Mouse (Mus musculus): ENCODE data around the gene S100a2. TPM values are rescaled to one million over a fixed set of nuclear protein-coding genes. Genes with fewer than 3 reads are reported as not detected.
A peak's percentile ranks its signal among the peaks of the same experiment; 100 is the strongest.

The S100a2 gene
- total and polyA plus RNA-seq, 3 experiments = not detected

- Histone ChIP-seq H3K4me3 (ENCODE audit: control insufficient read depth in 1 of 2, insufficient read depth in 1 of 2, low read depth in 2 of 2, low read length in 2 of 2) (no peak overlapping the region), H3K36me3 (ENCODE audit: control insufficient read depth in 1 of 2, insufficient read depth in 2 of 2, low read length in 2 of 2) (no peaks in the 10 kb centered on the region), H3K4me1 (ENCODE audit: control insufficient read depth in 1 of 2, insufficient read depth in 2 of 2, low read length in 2 of 2) (no peaks in the 10 kb centered on the region), H3K9ac (ENCODE audit: control insufficient read depth, low read depth, low read length, poor library complexity, severe bottlenecking) (no peak overlapping the region), H3K27me3 (ENCODE audit: control insufficient read depth in 1 of 2, insufficient read depth in 2 of 2, low read length in 2 of 2) (peaks cover 0 to 1% of the 10 kb centered on the region in 2 experiments; a peak in 1 of 4 replicates), H3K9me3 (replicated peaks; ENCODE audit: insufficient read depth, low read length) (no peaks in the 10 kb centered on the region; the same call in 1 of the 2 replicates), H3K27ac (ENCODE audit: control insufficient read depth, low read depth, low read length) (no peak overlapping the region), H3K79me2 (ENCODE audit: control insufficient read depth, insufficient read depth, low read length, poor library complexity) (no peaks in the 10 kb centered on the region)
- DNase-seq (ENCODE audit: low read depth, low spot score) = no peak
- no peak for TF ChIP-seq EP300 (IDR thresholded peaks at IDR 0.05; ENCODE audit: low read depth in 1 of 2, low read length in 2 of 2)
- TF ChIP-seq USF1 (IDR thresholded peaks at IDR 0.05; ENCODE audit: low read depth, low read length) = peak; percentile 31; the same call in 1 of the 2 replicates
- TF ChIP-seq MAX (IDR thresholded peaks at IDR 0.05; ENCODE audit: low read length) = 0 out of 2 replicates have a peak, but pooled peaks have one; percentile 32
Observed at GRCm38 (mm10) chr3:90594466-90594865, 4.4 kb downstream of the S100a2 start.

GRCm38 (mm10) chr3:90595556-90595955, 5.5 kb downstream of the S100a2 start:
- no peaks in the 10 kb centered on the region for H3K4me1 ChIP-seq (ENCODE audit: control insufficient read depth in 1 of 2, insufficient read depth in 2 of 2, low read length in 2 of 2)

GRCm38 (mm10) chr3:90596810-90597209, 6.8 kb downstream of the S100a2 start:
- Histone ChIP-seq H3K27me3 (ENCODE audit: control insufficient read depth in 1 of 2, insufficient read depth in 2 of 2, low read length in 2 of 2) (peaks cover 0 to 1% of the 10 kb centered on the region in 2 experiments; a peak in 1 of 4 replicates), H3K9me3 (replicated peaks; ENCODE audit: insufficient read depth, low read length) (no peaks in the 10 kb centered on the region; the same call in 1 of the 2 replicates), H3K79me2 (ENCODE audit: control insufficient read depth, insufficient read depth, low read length, poor library complexity) (no peaks in the 10 kb centered on the region), H3K4me3 (ENCODE audit: control insufficient read depth in 1 of 2, insufficient read depth in 1 of 2, low read depth in 2 of 2, low read length in 2 of 2) (no peak overlapping the region), H3K4me1 (ENCODE audit: control insufficient read depth in 1 of 2, insufficient read depth in 2 of 2, low read length in 2 of 2) (no peaks in the 10 kb centered on the region), H3K27ac (ENCODE audit: control insufficient read depth, low read depth, low read length) (no peak overlapping the region), H3K36me3 (ENCODE audit: control insufficient read depth in 1 of 2, insufficient read depth in 2 of 2, low read length in 2 of 2) (no peaks in the 10 kb centered on the region), H3K9ac (ENCODE audit: control insufficient read depth, low read depth, low read length, poor library complexity, severe bottlenecking) (no peak overlapping the region)
- no peak for DNase-seq (ENCODE audit: low read depth, low spot score)
- TF ChIP-seq MYB (IDR thresholded peaks at IDR 0.05; ENCODE audit: low read depth, low read length) = no peak

More at GRCm38 (mm10) chr3:90595556-90595955, 5.5 kb downstream of the S100a2 start:
- Histone ChIP-seq H3K4me3 (ENCODE audit: control insufficient read depth in 1 of 2, insufficient read depth in 1 of 2, low read depth in 2 of 2, low read length in 2 of 2) (no peak overlapping the region), H3K79me2 (ENCODE audit: control insufficient read depth, insufficient read depth, low read length, poor library complexity) (no peaks in the 10 kb centered on the region), H3K27me3 (ENCODE audit: control insufficient read depth in 1 of 2, insufficient read depth in 2 of 2, low read length in 2 of 2) (peaks cover 0 to 1% of the 10 kb centered on the region in 2 experiments; a peak in 1 of 4 replicates), H3K9ac (ENCODE audit: control insufficient read depth, low read depth, low read length, poor library complexity, severe bottlenecking) (no peak overlapping the region), H3K27ac (ENCODE audit: control insufficient read depth, low read depth, low read length) (no peak overlapping the region), H3K9me3 (replicated peaks; ENCODE audit: insufficient read depth, low read length) (no peaks in the 10 kb centered on the region; the same call in 1 of the 2 replicates), H3K36me3 (ENCODE audit: control insufficient read depth in 1 of 2, insufficient read depth in 2 of 2, low read length in 2 of 2) (no peaks in the 10 kb centered on the region)
- DNase-seq (ENCODE audit: low read depth, low spot score) = no peak
- no peak for TF ChIP-seq E2F4 (IDR thresholded peaks at IDR 0.05; ENCODE audit: borderline replicate concordance, low read depth, low read length)
- no peak for TF ChIP-seq ZC3H11A (IDR thresholded peaks at IDR 0.05; ENCODE audit: low read depth, low read length)
- no peak for TF ChIP-seq MAZ (IDR thresholded peaks at IDR 0.05; ENCODE audit: low read depth, low read length)
- no peak for TF ChIP-seq POLR2AphosphoS5 (IDR thresholded peaks at IDR 0.05; ENCODE audit: borderline replicate concordance, low read depth, low read length)
- no peak for TF ChIP-seq MEF2A (IDR thresholded peaks at IDR 0.05; ENCODE audit: extremely low read depth, insufficient replicate concordance, low read depth, low read length, poor library complexity, severe bottlenecking)
- no peak for TF ChIP-seq UBTF (IDR thresholded peaks at IDR 0.05; ENCODE audit: borderline replicate concordance, insufficient read depth, low read depth, low read length)
- TF ChIP-seq POLR2AphosphoS2 (IDR thresholded peaks at IDR 0.05; ENCODE audit: low read length) = no peak
- no peak for TF ChIP-seq KAT2A (conservative IDR thresholded peaks at IDR 0.05; ENCODE audit: low read depth, low read length)
- no peak for TF ChIP-seq CHD2 (IDR thresholded peaks at IDR 0.05; ENCODE audit: low read length)
- no peak for TF ChIP-seq ZNF384 (IDR thresholded peaks at IDR 0.05; ENCODE audit: low read depth, low read length)
